Mouse (Mus musculus) midbrain, postnatal 0 days (tissue): Measurements from ENCODE around the gene Gm20517. TPM values are rescaled to one million over a fixed set of nuclear protein-coding genes. Genes with fewer than 3 reads are reported as not detected.
A peak's percentile ranks its signal among the peaks of the same experiment; 100 is the strongest.

Experiments used
- ATAC-seq: fragments of 200-750 bp; cut with Nextera tagmentation; 2 replicates; pipeline ENCODE4 v1.8.0; 2017; ENCODE audit warnings: moderate number of reproducible peaks, mild to moderate bottlenecking, moderate TSS enrichment, moderate library complexity; ENCODE audit not compliant: low FRiP score
- DNase-seq: peaks from one replicate; pipeline ENCODE4 v3.0.0-alpha.2; 2015; ENCODE audit warnings: low spot score
- H3K27ac ChIP-seq: fragments of 300-500 bp; sonication (generic); 2 replicates; pipeline ENCODE4 v1.5.1; 2014; ENCODE audit warnings: low read depth, mild to moderate bottlenecking, low read length, mixed read lengths
- H3K27me3 ChIP-seq: fragments of 300-500 bp; sonication (generic); 2 replicates; pipeline ENCODE4 v1.6.1; 2014; ENCODE audit warnings: low read length, control low read depth, mixed read lengths; ENCODE audit not compliant: insufficient read depth
- H3K36me3 ChIP-seq: fragments of 300-500 bp; sonication (generic); 2 replicates; pipeline ENCODE4 v1.6.1; 2014; ENCODE audit warnings: low read length, control low read depth, mixed read lengths; ENCODE audit not compliant: insufficient read depth
- H3K4me1 ChIP-seq: fragments of 300-500 bp; sonication (generic); 2 replicates; pipeline ENCODE4 v1.6.1; 2014; ENCODE audit warnings: mild to moderate bottlenecking, control low read depth, antibody characterized with exemption, low read length, mixed read lengths; ENCODE audit not compliant: insufficient read depth
- H3K4me2 ChIP-seq: fragments of 300-500 bp; sonication (generic); 2 replicates; pipeline ENCODE4 v1.6.1; 2014; ENCODE audit warnings: low read depth, mild to moderate bottlenecking, low read length, mixed read lengths; ENCODE audit not compliant: poor library complexity, severe bottlenecking
- H3K4me3 ChIP-seq: fragments of 300-500 bp; sonication (generic); 2 replicates; pipeline ENCODE4 v1.5.1; 2014; ENCODE audit warnings: low read depth, mild to moderate bottlenecking, low read length, moderate library complexity
- H3K9ac ChIP-seq: fragments of 300-500 bp; sonication (generic); replicated peaks from 2 replicates; pipeline ENCODE4 v1.6.1; 2014; ENCODE audit warnings: mild to moderate bottlenecking, low read length, moderate library complexity, mixed read lengths; ENCODE audit not compliant: poor library complexity, severe bottlenecking
- H3K9me3 ChIP-seq: fragments of 300-500 bp; sonication (generic); 2 replicates; pipeline ENCODE4 v1.6.1; 2016; ENCODE audit warnings: low read length, control low read depth
- CTCF ChIP-seq: IDR thresholded peaks from 2 replicates; pipeline ENCODE4 v1.5.1; 2016; ENCODE audit warnings: antibody characterized with exemption, mild to moderate bottlenecking
- WGBS: fragments of 180-500 bp; shearing (Covaris S2); extraction: QIAGEN DNeasy Blood & Tissue Kit; methylation state at CpG from one replicate; pipeline ENCODE4 v1.1.7; 2014; 5-methylcytosine and 5-hydroxymethylcytosine counted together
- polyA plus RNA-seq: library from polyadenylated mRNA; unstranded; fragments of >200 nt; fragmentation: Nextera tagmentation; extraction: Ambion mirVana; gene quantifications from 2 replicates; pipeline ENCODE4 v1.2.1, GENCODE M21; 2015
- total RNA-seq: library from RNA; depleted of rRNA; stranded (reverse); fragments of >200 nt; gene quantifications from 2 replicates; pipeline ENCODE4 v1.2.3, GENCODE M21; 2014

Gene Gm20517
- total and polyA plus RNA-seq, 2 experiments from 2014 or later: 0.96 to 3.2 TPM

DNA sequence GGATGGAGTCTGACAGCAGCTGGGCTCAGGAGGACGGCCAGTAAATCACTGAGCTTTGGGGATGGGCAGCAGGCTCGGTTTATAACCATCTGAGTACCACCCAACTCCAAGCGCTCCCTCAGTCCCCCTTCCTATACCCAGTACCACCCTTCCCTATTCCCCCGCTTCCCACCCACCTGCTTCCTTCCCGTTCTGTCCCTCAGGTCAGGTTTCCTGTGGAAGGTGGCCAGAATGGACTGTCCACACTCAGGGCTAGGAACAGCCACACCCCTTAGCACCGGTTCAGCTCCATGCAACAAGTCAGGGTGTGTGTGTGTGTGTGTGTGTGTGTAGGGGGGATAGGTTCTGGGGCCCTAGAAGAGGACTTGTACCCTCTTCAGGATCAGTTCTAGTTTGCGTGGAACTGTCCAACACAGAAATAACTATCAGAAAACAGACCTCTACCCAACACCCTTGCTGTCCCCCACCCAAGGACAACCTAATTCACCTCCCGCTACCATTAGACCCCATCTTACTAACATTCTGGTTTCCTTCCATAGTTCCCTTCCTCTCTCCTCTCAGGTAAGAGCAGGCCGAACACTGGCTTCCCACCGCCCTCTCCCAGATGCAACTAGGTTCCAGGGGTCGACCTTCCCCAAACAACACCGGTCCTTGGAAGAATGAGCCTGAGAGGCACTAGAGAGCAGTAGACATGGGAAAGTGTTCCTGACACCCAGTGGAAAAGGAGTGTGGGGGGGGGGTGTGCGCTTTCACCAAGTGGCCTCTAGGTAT, 82.5 kb downstream of the Gm20517 start:
- Histone ChIP-seq H3K4me1 (no peaks in the 10 kb centered on the region; the same call in 1 of the 2 replicates), H3K4me2 (peak overlapping the region; percentile 73), H3K27me3 (no peaks in the 10 kb centered on the region), H3K4me3 (peak overlapping the region; percentile 79), H3K9me3 (no peaks in the 10 kb centered on the region), H3K27ac (peak overlapping the region; percentile 85), H3K36me3 (peaks cover 7% of the 10 kb centered on the region; the same call in 1 of the 2 replicates), H3K9ac (peak overlapping the region; percentile 84)
- 34% methylated on average over 13 of the region's 13 CpGs for WGBS
- TF ChIP-seq CTCF: no peak
- no peak for DNase-seq
- ATAC-seq: peak; percentile 7; the same call in 1 of the 2 replicates

DNA sequence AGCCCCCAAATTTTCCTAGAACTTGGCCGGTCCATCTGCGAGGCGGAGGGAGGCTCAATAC, 82.9 kb downstream of the Gm20517 start, which contains the start of gene Gm21981:
TSS of gene Gm21981 (minus strand) at position 14 of the 61 bp plus-strand sequence.
- Histone ChIP-seq H3K4me1 (no peaks in the 10 kb centered on the region; the same call in 1 of the 2 replicates), H3K4me3 (peak within 1 kb of the TSS; percentile 79), H3K4me2 (peak within 1 kb of the TSS; percentile 73), H3K9me3 (no peaks in the 10 kb centered on the region), H3K27me3 (no peaks in the 10 kb centered on the region), H3K27ac (peak within 1 kb of the TSS; percentile 85), H3K9ac (peak within 1 kb of the TSS; percentile 84), H3K36me3 (peaks cover 8% of the 10 kb centered on the region; the same call in 1 of the 2 replicates)
- 0% methylated on average over 3 of the region's 3 CpGs for WGBS
- TF ChIP-seq CTCF: peak; percentile 42; the same call in 1 of the 2 replicates
- ATAC-seq (no peak), DNase-seq (no peak)

DNA sequence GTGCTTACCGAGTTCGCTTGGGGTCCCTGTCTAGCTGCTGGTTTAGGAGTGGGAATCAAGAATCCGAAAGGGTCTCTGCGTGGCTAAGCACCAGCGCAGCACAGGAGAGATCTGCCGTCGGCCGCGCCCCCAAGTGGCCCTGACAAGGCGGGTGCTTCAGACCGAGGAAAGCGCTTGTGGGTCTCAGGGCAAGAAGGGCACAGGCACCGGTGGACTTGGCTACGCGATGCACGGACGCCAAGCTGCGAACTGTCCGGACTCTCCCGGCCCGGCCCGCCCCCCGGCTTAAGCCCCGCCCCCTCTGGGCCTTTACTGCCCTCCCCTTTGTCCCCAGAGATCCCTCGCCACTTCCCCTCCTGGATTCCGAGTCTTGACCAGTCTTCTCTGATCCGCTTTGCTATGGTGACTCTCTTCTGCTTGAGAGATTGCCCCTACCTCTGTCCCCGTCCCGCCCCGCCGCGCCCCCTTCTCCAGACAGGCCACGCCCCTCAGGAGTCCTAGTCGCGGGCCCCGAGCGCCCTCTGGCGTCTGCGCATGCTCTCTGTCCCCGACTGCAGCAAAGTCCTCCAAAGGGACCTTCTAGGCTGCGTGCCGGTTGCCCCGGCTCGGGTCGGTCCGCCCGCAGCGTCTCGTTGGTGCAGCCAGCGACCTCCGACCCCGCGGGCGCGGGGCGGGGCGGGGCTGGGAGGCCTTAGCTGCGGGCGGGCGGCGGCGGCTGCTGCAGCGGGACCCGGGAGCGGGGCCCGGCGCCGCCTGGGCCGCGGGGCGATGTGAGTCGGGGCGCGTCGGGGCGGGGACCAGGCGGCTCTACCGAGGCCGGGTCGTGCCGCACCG, 83.3 kb downstream of the Gm20517 start, which contains the start of gene Prickle4:
TSS of gene Prickle4 (minus strand) at position 234 of the 834 bp plus-strand sequence.
- peak within 1 kb of the TSS; percentile 73 for H3K4me2 ChIP-seq
- H3K36me3 ChIP-seq: peaks cover 11% of the 10 kb centered on the region; the same call in 1 of the 2 replicates
- no peaks in the 10 kb centered on the region; the same call in 1 of the 2 replicates for H3K4me1 ChIP-seq
- ATAC-seq (peak; percentile 94), DNase-seq (peak; percentile 98)
- H3K4me3 ChIP-seq: peak within 1 kb of the TSS; percentile 79
- TF ChIP-seq CTCF: peak; percentile 83
- peak within 1 kb of the TSS; percentile 85 for H3K27ac ChIP-seq
- H3K9me3 ChIP-seq: no peaks in the 10 kb centered on the region
- no peaks in the 10 kb centered on the region for H3K27me3 ChIP-seq
- H3K9ac ChIP-seq: peak within 1 kb of the TSS; percentile 84
- WGBS: under 1% methylated on average over 53 of the region's 82 CpGs

DNA sequence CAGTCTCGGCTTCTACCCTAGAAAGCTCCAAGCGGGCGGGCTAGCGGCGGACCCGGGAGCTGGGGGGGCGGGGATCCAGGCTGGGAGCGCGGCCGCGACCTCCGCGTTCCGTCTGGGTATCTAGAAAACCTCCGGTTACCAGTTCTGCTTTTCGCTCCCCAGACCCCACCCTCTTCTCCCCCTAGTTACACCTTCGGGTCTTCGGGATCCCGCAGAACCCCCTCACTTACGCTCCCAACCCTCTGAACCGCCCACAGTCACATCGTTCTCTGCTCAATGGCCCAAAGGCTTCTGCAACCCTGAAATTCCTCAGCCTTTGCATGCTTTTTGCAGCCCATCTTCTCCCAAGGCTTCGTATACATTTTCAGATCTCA, 83.9 kb downstream of the Gm20517 start:
- H3K4me1 ChIP-seq: no peaks in the 10 kb centered on the region; the same call in 1 of the 2 replicates
- peak overlapping the region; percentile 73 for H3K4me2 ChIP-seq
- under 1% methylated on average over 16 of the region's 23 CpGs for WGBS
- TF ChIP-seq CTCF: no peak; the same call in 1 of the 2 replicates
- H3K27ac ChIP-seq: peak overlapping the region; percentile 85
- ATAC-seq (peak; percentile 11; the same call in 1 of the 2 replicates), DNase-seq (peak; percentile 24)
- no peaks in the 10 kb centered on the region for H3K9me3 ChIP-seq
- peaks cover 17% of the 10 kb centered on the region; the same call in 1 of the 2 replicates for H3K36me3 ChIP-seq
- H3K4me3 ChIP-seq: peak overlapping the region; percentile 79
- peak overlapping the region; percentile 84 for H3K9ac ChIP-seq
- H3K27me3 ChIP-seq: no peaks in the 10 kb centered on the region

DNA sequence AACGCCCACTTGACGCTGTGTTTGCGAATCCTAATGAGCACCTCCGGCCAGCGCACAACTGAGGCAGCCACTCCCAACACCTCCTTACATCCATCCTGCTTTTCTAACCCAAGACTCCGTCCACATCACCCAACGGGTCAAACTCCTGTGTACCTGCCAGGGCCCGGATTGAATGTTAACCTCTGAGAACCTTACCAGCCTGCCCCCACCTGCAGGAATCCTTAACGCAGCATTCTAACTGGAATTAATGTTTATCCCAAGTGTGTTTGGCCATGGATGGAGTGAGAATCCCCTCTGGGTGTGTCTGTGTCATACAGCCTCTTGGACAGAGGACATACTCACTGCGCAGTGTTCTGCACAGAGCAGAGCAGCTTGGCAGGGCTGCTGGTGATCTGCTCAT, 86.8 kb downstream of the Gm20517 start:
- no peak for TF ChIP-seq CTCF
- ATAC-seq: no peak
- WGBS: 94% methylated on average over 10 of the region's 10 CpGs
- Histone ChIP-seq H3K4me2 (no peak overlapping the region), H3K4me3 (no peak overlapping the region), H3K9ac (no peak overlapping the region), H3K4me1 (peaks cover 8% of the 10 kb centered on the region; the same call in 1 of the 2 replicates), H3K9me3 (no peaks in the 10 kb centered on the region), H3K27me3 (no peaks in the 10 kb centered on the region), H3K36me3 (peaks cover 39% of the 10 kb centered on the region), H3K27ac (no peak overlapping the region)
- no peak for DNase-seq

DNA sequence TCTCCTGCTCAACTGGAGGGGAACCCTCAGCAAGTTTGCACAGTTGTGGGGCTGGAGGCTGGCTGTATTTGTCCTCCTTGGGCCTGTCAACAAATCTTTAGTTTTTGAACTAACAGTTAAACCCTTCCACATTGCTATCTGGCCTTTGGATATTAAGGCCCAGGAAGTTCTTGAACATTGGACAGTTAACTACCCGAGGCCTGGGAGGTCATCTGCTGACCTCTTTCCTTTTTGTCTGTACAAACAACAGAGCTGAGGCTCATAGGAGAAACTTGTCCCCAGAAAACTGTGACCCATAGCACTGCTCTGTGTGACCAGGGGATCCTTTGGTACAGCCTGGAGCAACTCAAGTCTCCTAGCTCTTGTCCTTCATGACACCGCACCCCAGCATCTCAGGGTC, 87.7 kb downstream of the Gm20517 start:
- ATAC-seq (no peak), DNase-seq (no peak)
- Histone ChIP-seq H3K27ac (no peak overlapping the region), H3K27me3 (no peaks in the 10 kb centered on the region), H3K36me3 (peaks cover 46% of the 10 kb centered on the region), H3K4me1 (peaks cover 8% of the 10 kb centered on the region; the same call in 1 of the 2 replicates), H3K9ac (no peak overlapping the region), H3K4me2 (no peak overlapping the region), H3K4me3 (no peak overlapping the region), H3K9me3 (no peaks in the 10 kb centered on the region)
- 85% methylated on average over 2 of the region's 2 CpGs for WGBS
- no peak for TF ChIP-seq CTCF
